Mouse (Mus musculus) heart, postnatal 0 days (tissue): Measurements from ENCODE around the gene Bdh2. TPM values are rescaled to one million over a fixed set of nuclear protein-coding genes. Genes with fewer than 3 reads are reported as not detected.

Experiments used
- ATAC-seq: fragments of 200-750 bp; cut with Nextera tagmentation; 2 replicates; pipeline ENCODE4 v1.8.0; 2017; ENCODE audit warnings: low read depth, moderate number of reproducible peaks, moderate library complexity; ENCODE audit not compliant: insufficient read depth
- DNase-seq: peaks from one replicate; pipeline ENCODE4 v3.0.0-alpha.2; 2016; ENCODE audit warnings: low spot score
- H3K27ac ChIP-seq: fragments of 300-500 bp; sonication (generic); 2 replicates; pipeline ENCODE4 v1.5.1; 2014; ENCODE audit warnings: low read depth, mild to moderate bottlenecking
- H3K27me3 ChIP-seq: fragments of 300-500 bp; sonication (generic); 2 replicates; pipeline ENCODE4 v1.6.1; 2014; ENCODE audit warnings: low read length, mixed read lengths; ENCODE audit not compliant: control insufficient read depth, insufficient read depth
- H3K36me3 ChIP-seq: fragments of 300-500 bp; sonication (generic); replicated peaks from 2 replicates; pipeline ENCODE4 v1.6.1; 2014; ENCODE audit warnings: low read length, mixed read lengths; ENCODE audit not compliant: control insufficient read depth, insufficient read depth
- H3K4me1 ChIP-seq: fragments of 300-500 bp; sonication (generic); 2 replicates; pipeline ENCODE4 v1.6.1; 2014; ENCODE audit warnings: antibody characterized with exemption; ENCODE audit not compliant: control insufficient read depth, insufficient read depth
- H3K4me2 ChIP-seq: fragments of 300-500 bp; sonication (generic); 2 replicates; pipeline ENCODE4 v1.6.1; 2014; ENCODE audit warnings: low read depth, mild to moderate bottlenecking, low read length, moderate library complexity
- H3K4me3 ChIP-seq: fragments of 300-500 bp; sonication (generic); 2 replicates; pipeline ENCODE4 v1.5.1; 2014; ENCODE audit warnings: low read depth, low read length
- H3K9ac ChIP-seq: fragments of 300-500 bp; sonication (generic); replicated peaks from 2 replicates; pipeline ENCODE4 v1.6.1; 2014; ENCODE audit warnings: low read depth, low read length, mixed read lengths
- H3K9me3 ChIP-seq: fragments of 300-500 bp; sonication (generic); replicated peaks from 2 replicates; pipeline ENCODE4 v1.6.1; 2016; ENCODE audit warnings: low read length; ENCODE audit not compliant: control insufficient read depth
- CTCF ChIP-seq: IDR thresholded peaks from 2 replicates; pipeline ENCODE4 v1.5.1; 2016; ENCODE audit warnings: antibody characterized with exemption, control low read depth, low read depth
- EP300 ChIP-seq: IDR thresholded peaks from 2 replicates; pipeline ENCODE4 v1.6.1; 2016; ENCODE audit warnings: antibody characterized with exemption, low read depth
- WGBS: fragments of 180-500 bp; shearing (Covaris S2); extraction: QIAGEN DNeasy Blood & Tissue Kit; methylation state at CpG from one replicate; pipeline ENCODE4 v1.1.7; 2014; 5-methylcytosine and 5-hydroxymethylcytosine counted together
- polyA plus RNA-seq: library from polyadenylated mRNA; unstranded; fragments of >200 nt; fragmentation: Nextera tagmentation; extraction: Ambion mirVana; gene quantifications from 2 replicates; pipeline ENCODE4 v1.2.1, GENCODE M21; 2015
- total RNA-seq: library from RNA; depleted of rRNA; stranded (reverse); fragments of >200 nt; gene quantifications from 2 replicates; pipeline ENCODE4 v1.2.3, GENCODE M21; 2014; ENCODE audit warnings: low replicate concordance

Bdh2 gene
- total and polyA plus RNA-seq, 2 experiments from 2014 or later, result 2.7 TPM; not detected in 1

- 34% methylated on average over 2 of the region's 2 CpGs for WGBS
- no peak overlapping the region for H3K27ac ChIP-seq
- no peaks in the 10 kb centered on the region for H3K4me1 ChIP-seq
- TF ChIP-seq EP300 (no peak), CTCF (no peak)
- DNase-seq (no peak), ATAC-seq (no peak)
- H3K4me2 ChIP-seq, result no peak overlapping the region
- H3K27me3 ChIP-seq, result no peaks in the 10 kb centered on the region
- H3K36me3 ChIP-seq, result no peaks in the 10 kb centered on the region
- no peak overlapping the region for H3K9ac ChIP-seq
- H3K9me3 ChIP-seq, result no peaks in the 10 kb centered on the region
- H3K4me3 ChIP-seq, result no peak overlapping the region
Observed at GRCm38 (mm10) chr3:135312916-135313491, 32.0 kb downstream of the Bdh2 start.

DNA sequence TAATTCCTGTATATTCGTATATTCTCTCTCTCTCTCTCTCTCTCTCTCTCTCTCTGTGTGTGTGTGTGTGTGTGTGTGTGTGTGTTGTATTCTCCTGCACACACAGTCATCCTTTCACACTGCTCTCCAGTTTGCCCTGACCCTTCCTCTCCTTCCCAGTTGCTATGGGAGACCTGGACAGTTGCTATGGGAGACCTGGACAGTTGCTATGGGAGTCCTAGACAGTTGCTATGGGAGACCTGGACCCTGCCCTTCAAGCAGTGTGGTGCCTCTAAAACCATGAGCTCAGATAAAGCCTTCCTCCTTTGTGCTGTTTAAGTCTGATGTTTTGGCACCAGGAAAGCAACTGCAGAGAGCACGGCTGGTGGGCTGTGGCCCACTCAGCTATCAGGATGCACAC is 32.7 kb downstream of the Bdh2 start:
- Histone ChIP-seq H3K36me3 (no peaks in the 10 kb centered on the region), H3K27ac (no peak overlapping the region), H3K4me3 (no peak overlapping the region), H3K9me3 (no peaks in the 10 kb centered on the region), H3K27me3 (no peaks in the 10 kb centered on the region), H3K4me2 (no peak overlapping the region), H3K9ac (no peak overlapping the region), H3K4me1 (no peaks in the 10 kb centered on the region)
- DNase-seq (no peak), ATAC-seq (no peak)
- 63% methylated on average over 2 of the region's 2 CpGs for WGBS
- no peak for TF ChIP-seq EP300
- no peak for TF ChIP-seq CTCF

GRCm38 (mm10) chr3:135314811-135315210 is 33.8 kb downstream of the Bdh2 start:
- no peak for ATAC-seq
- no peak for TF ChIP-seq CTCF
- no peak for TF ChIP-seq EP300
- no peak overlapping the region for H3K9ac ChIP-seq
- no peak overlapping the region for H3K4me2 ChIP-seq
- H3K4me3 ChIP-seq, result no peak overlapping the region
- no peaks in the 10 kb centered on the region for H3K36me3 ChIP-seq
- H3K27me3 ChIP-seq, result no peaks in the 10 kb centered on the region
- H3K9me3 ChIP-seq, result no peaks in the 10 kb centered on the region
- WGBS, result 46% methylated on average over 2 of the region's 2 CpGs
- DNase-seq, result no peak
- H3K4me1 ChIP-seq, result no peaks in the 10 kb centered on the region
- H3K27ac ChIP-seq, result no peak overlapping the region

GRCm38 (mm10) chr3:135315720-135316425 is 34.9 kb downstream of the Bdh2 start:
- DNase-seq, result no peak
- H3K36me3 ChIP-seq, result no peaks in the 10 kb centered on the region
- H3K4me3 ChIP-seq, result no peak overlapping the region
- no peaks in the 10 kb centered on the region for H3K4me1 ChIP-seq
- TF ChIP-seq CTCF (no peak), EP300 (no peak)
- no peak overlapping the region for H3K9ac ChIP-seq
- H3K9me3 ChIP-seq, result no peaks in the 10 kb centered on the region
- ATAC-seq, result no peak
- H3K27ac ChIP-seq, result no peak overlapping the region
- no peak overlapping the region for H3K4me2 ChIP-seq
- WGBS, result 86% methylated on average over 9 of the region's 9 CpGs
- no peaks in the 10 kb centered on the region for H3K27me3 ChIP-seq

DNA sequence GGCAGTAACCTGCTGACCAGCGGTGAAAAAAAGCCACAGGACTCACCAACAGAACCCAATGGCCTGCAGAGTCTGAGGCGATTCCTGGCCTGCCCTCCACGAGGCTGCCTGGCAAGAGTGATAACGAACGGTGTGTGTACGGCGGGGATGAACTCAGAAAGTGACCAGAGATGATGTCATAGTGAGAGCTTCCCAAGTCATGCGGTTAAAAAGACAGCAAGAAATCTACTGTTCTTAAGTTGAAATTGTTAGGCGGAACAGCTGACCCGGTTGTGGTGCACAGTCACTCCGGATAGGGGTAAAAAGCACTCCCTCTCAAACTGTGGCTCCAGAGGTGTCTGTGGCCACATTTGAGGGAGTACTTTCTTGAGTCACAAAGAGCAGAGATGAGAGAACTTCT is 37.3 kb downstream of the Bdh2 start:
- H3K4me2 ChIP-seq, result no peak overlapping the region
- no peak overlapping the region for H3K27ac ChIP-seq
- no peak overlapping the region for H3K9ac ChIP-seq
- TF ChIP-seq CTCF (no peak), EP300 (no peak)
- no peaks in the 10 kb centered on the region for H3K36me3 ChIP-seq
- no peaks in the 10 kb centered on the region for H3K27me3 ChIP-seq
- H3K4me1 ChIP-seq, result no peaks in the 10 kb centered on the region
- 59% methylated on average over 11 of the region's 11 CpGs for WGBS
- no peaks in the 10 kb centered on the region for H3K9me3 ChIP-seq
- no peak for DNase-seq
- H3K4me3 ChIP-seq, result no peak overlapping the region
- ATAC-seq, result no peak

- 53% methylated on average over 6 of the region's 6 CpGs for WGBS
Observed at GRCm38 (mm10) chr3:135324354-135324753, 43.3 kb downstream of the Bdh2 start.

More at GRCm38 (mm10) chr3:135324354-135324753, 43.3 kb downstream of the Bdh2 start:
- TF ChIP-seq EP300, result no peak
- TF ChIP-seq CTCF, result no peak
- ATAC-seq (no peak), DNase-seq (no peak)
- no peak overlapping the region for H3K9ac ChIP-seq
- no peak overlapping the region for H3K27ac ChIP-seq
- no peak overlapping the region for H3K4me2 ChIP-seq
- no peaks in the 10 kb centered on the region for H3K9me3 ChIP-seq
- H3K27me3 ChIP-seq, result no peaks in the 10 kb centered on the region
- no peaks in the 10 kb centered on the region for H3K36me3 ChIP-seq
- no peak overlapping the region for H3K4me3 ChIP-seq
- H3K4me1 ChIP-seq, result no peaks in the 10 kb centered on the region
